Mouse (Mus musculus) kidney, postnatal 36 days (tissue): Measurements from ENCODE around the gene Syde2.

Source experiments
- DNase-seq, 2 experiments: peaks; one replicate each; pipeline ENCODE4 v3.0.0; 2021 to 2022; ENCODE audit warnings: mixed read lengths in 2 of 2

Gene Syde2

DNA sequence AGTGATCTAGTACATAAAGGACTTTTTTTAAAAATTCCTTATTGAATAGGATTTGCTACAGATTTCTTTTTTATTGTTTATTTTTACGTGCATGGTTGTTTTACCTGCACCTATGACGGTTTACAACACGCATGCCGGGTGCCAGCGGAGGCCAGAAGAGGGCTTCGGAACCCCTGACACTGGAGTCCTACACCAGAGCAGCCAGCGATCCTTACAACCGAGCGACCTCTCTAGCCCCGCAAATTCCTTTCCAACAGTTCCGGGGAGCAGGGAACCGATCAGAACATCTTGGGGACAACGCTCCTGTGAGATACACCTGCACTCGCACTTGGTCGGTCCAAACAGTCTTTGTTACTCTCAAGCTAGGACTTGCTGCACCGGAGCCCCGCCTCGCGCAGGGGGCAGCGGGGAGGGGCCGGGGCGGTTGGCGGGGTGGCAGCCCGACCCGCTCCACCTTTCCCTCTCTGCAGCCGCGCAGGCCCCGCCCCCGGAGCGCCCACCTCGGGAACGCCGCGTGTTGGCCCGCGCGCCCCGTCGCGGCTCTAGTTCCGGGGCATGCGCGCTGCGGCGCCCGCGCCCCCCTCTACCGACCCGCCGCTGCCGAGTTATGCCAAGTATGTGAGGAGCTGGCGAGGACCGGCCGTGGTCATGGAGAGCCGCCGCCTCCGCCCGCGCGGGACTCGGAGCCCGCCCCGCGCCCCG lies at the start of gene Syde2:
Gene Syde2, plus strand, starts transcription at position 603 of the 702 bp plus-strand sequence.
- DNase-seq, result peak; percentile 94 to 96

DNA sequence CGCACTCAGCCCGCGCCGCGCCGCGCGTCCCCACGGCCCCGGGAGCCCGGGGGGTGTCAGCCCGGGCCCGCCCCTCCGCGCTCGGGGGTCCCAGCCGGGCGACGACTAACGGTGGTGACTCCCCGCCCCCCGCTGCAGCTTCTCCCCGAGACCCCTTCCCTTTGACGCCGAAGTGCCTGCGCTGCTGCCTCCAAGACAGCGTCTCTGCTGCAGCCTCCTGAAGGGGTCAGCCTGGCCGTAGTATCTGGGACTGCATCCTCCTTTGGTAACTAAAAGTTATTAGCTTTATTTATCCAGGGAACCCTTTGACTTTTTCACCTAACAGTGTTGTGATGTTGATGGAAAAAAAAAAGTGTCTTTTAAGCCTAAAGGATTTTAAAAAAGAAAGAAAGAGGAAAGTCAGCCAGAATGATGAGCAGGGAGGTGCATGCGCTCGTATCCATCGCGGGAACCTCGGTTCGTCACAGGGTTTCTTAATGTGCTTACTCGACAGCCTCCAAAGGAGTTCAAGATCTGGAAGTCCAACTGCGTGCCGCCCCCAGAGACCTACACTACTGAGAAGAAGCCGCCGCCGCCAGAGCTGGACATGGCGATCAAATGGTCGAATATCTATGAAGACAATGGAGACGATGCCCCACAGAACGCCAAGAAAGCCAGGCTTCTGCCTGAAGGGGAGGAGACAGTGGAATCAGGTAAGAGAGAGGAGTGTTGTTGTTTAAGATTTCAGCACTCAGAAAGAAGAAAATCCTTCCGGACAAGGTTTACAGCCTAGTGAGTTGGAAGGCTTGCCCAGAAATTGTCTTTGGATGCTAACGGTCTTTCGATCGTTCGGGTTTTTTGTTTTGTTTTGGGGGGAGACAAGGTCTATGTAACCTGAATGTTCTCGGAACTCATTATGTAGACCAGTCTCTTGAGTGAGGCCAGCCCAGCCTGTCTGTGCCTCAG lies 49.0 kb upstream of the Syde2 start:
- DNase-seq, result peak in 1 of 2 experiments; percentile 29

DNA sequence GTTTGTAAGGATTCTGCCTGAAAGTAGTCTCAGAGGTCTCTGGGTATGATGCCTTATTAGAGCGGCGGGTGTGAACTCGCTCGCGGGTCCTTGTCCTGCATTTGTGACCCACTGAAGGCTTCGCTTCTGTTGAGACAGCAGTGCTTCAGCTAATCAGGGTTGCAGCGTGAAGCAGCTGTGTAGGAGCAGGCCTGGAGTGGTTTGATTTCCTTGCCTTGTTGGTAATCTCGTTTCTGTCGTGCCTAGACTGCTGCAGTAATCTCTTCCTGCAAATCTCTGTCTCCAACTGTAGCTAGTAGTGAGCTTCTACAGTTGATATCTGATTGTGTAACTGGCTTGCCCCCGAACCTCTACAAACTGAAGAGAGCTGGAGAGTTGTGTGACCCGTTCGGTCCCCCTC lies 48.3 kb upstream of the Syde2 start:
- no peak for DNase-seq

GRCm38 (mm10) chr3:145939971-145940370 lies 47.7 kb upstream of the Syde2 start:
- DNase-seq, result no peak

DNA sequence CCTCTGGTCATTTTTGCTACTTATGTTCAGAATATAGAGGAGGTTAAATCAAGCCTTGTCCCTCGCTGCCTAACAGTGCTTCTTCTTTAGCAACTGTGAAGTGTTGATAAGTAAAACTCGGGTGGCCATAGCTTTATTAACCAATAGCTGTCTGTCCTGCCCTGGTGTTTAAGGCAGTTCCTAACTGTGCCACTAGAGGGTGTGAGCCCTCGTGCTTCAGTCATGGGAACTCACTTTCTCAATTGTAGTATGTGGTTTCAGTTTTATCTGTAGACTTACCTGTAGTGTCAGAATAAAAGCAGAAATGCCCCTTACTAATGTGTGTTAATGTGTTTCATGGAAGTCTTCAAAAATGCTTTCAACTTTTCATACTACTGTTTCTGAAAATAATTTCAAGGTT lies 45.7 kb upstream of the Syde2 start:
- peak; percentile 78 to 85 for DNase-seq

DNA sequence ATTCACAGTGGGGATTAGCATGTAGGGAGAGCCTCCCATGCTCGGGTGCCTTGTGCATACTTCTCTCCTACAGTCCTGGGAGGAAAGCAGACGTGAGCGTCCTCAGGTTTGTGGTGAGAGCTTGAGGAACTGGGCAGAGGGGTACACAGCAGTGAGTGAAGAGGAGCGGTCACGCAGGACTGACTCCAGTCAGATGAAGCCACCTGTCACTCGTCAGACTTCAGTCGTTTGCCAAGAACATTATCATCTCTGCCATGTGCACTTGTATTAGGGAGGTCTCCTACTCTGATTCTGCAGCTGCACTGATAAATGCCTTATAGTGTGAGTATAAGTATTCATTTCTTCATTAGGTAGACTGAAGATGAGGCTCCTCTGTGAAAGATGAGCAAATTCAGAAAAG lies 43.3 kb upstream of the Syde2 start:
- DNase-seq, result no peak

- DNase-seq, result no peak
Measured at GRCm38 (mm10) chr3:145945904-145946303, 41.8 kb upstream of the Syde2 start.

- no peak for DNase-seq
Measured at GRCm38 (mm10) chr3:145946654-145947053, 41.0 kb upstream of the Syde2 start.

- DNase-seq, result no peak
Measured at GRCm38 (mm10) chr3:145947539-145948204, 40.0 kb upstream of the Syde2 start.

GRCm38 (mm10) chr3:145950034-145950814 lies 37.4 kb upstream of the Syde2 start:
- peak; percentile 65 for DNase-seq

DNA sequence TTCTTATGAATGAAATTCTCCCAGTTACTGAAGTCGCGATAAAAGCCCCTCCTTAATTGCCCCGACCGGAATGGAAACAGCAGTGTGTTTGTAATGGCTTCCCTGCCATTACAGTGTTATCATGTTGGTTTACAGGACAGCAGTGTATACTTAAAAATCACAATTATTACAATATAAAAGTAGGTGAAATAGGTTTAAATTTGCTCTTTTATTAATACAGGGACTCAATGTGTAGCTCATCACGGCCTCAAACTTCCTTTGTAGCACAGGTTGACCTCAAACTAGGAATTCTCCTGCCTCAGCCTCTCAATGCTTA lies 36.9 kb upstream of the Syde2 start:
- DNase-seq, result no peak

DNA sequence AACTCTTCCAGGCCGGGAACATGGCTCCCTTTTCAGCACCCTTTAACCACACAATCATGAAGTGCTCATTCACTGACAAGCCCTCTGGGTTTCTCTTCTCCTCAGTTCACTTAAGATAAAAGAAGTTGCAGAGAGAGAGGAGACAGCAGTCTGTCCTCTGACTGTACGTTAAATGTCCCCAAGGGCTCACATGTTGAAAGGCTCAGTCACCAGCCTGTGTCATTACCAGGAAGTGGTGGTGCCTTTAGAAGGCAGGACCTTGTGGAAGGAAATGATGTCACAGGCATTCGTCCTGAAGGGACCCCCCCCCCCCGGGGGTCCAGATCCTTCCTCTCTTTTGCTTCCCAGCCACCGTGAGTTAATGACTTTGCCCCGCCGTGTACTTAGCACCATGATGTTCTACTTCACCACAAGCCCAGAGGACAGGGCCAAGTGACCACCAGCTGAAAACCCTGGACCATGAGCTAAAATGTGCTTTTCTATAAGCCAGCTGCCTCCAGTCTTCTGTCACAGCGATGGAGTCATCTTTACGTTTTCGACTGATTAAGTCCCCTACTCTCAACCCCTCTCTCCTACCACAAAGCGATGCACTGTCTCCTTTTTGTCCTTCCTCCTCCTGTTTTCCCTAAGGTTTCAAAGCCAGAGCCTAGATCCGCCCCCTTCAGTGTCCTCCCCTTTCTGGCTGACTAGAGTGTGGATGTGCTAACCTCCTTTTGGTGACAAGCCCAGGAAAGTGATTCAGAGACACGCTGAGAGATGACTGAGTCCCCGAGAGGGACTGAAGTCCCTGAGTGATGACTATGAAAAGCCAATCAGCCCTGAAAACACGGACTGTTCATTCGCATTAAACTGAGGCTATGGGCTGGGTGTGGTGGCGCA lies 36.1 kb upstream of the Syde2 start:
- DNase-seq, result no peak

DNA sequence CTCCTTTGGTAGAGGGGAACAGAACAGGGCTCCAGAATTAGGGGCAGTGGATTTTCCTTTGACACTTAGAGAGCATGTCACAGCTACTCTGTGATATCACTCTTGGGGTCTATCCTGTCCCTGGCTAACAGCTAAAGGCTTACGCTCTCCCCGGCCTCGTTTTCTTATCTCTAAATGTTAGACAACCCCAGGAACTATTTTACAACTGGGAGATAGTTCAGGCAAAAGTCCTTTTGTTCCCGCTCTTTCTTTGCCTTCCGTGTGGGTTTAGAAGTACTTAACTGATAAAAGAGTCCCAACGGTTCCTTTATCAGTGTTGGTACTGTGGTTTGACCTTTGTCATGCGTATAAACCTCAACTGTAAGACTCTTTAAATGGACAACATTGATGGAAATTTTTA lies 34.7 kb upstream of the Syde2 start:
- DNase-seq, result no peak

DNA sequence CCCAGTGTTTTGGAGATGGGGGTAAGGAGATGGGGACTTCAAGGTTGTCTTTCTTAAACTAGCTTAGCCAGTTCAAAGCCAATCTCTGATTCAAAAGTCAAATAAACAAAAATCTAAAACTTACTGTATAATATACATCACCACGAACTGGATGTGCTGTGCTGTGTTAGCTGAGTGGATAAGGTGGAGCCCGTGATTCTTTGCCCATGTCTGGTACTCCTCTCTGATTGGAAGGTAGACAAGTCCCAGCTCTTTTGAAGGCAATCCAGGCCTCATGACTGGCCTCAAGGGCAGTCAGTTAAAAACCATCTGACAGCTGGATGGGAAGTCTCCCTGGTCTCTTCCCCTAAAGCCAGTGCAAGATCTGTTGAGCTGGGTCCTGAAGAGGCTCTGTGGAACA lies 34.3 kb upstream of the Syde2 start:
- DNase-seq, result no peak

DNA sequence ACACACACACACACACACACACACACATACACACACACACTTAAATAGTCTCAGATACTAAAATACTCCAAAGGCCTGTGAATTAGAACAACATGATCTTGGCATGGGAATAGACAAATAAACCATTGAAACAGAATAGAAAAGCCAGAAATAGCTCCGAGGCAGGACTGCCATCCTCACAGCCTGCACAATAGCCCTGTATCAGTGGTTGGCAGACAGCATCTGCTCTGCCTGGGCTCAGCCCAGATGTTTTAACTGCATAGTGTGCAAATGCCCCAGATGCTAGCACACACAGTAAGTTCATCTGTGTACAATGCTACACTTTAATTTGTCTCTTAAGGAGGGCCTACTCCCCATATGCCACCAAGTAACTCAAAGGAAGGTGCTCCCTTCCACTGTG lies 27.8 kb upstream of the Syde2 start:
- no peak for DNase-seq

DNA sequence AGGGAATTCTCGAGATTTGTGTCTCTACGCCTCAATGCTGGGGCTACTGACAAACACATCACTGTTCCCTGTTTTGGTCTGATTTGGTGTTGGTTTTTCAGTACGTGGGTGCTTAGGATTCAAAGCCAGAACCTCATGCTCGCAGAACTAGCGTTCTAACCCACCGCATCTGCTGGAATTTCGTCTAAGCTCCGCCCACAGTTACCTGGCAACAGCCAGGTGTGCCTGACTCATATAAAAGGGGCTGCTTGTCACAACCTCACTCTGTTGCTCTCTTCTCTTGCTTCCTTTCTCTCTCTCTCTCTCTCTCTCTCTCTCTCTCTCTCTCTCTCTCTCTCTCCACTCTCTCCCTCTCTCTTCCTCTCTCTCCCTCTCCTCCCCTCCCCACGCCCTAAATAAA lies 25.3 kb upstream of the Syde2 start:
- peak in 1 of 2 experiments; percentile 50 for DNase-seq

- peak; percentile 59 to 62 for DNase-seq
Measured at GRCm38 (mm10) chr3:145963101-145964017, 24.3 kb upstream of the Syde2 start.

DNA sequence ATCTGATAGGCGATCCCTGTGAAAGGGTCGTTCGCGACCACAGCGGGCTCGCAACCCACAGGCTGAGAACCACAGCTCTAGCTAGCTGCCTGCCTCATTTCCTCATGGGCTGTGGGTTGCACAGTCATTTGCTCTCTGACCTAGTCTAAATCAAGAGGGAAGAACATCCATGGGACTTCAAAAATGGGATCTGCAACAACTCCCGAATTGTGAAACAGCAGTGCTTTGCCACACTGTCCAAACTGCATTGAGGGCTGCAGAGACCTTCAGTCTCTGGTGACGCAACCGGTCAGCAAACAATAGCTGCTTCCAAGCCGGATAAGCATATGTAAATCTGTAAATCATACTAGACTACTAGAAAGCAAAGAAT lies 23.7 kb upstream of the Syde2 start:
- DNase-seq, result no peak

GRCm38 (mm10) chr3:145964473-145964872 lies 23.2 kb upstream of the Syde2 start:
- DNase-seq, result peak; percentile 45 to 61

DNA sequence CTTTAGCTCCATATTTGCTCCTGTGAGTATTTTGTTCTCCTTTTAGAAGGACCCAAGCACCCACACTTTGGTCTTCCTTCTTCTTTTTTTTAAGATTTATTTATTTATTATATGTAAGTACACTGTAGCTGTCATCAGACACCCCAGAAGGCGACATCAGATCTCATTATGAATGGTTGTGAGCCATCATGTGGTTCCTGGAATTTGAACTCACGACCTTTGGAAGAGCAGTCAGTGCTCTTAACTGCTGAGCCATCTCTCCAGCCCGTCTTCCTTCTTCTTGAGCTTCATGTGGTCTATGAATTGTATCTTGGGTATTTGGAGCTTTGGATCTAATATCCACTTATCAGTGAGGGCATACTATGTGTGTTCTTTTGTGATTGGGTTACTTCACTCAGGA lies 22.1 kb upstream of the Syde2 start:
- peak in 1 of 2 experiments; percentile 40 for DNase-seq

DNA sequence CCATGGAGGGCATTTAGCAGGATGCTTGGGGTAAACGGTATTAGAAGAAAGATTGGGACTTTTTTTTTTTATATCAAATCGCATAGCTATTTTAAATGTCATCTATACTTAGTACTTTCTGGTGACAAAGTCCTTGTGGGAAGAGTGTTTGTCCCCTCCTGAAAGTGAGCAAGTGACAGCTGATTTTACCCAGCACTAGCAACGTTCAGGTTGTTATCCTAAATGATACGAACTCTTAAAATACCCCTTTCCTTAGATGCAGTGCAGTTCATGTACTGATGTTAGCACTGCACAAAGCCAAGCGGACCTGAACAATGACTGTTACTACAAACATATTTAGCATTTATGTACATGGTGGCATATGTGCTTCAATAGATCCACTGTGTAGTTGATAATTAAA lies 20.9 kb upstream of the Syde2 start:
- no peak for DNase-seq
